Comparison of ENCODE assay signal across 23 mouse cellular contexts in genomic region chr16:18762960-18763359, GRCm38 (mm10). TPM values are rescaled to one million over a fixed set of nuclear protein-coding genes. Genes with fewer than 3 reads are reported as not detected.
A peak's percentile ranks its signal among the peaks of the same experiment; 100 is the strongest.
DNase-seq lines count a peak whose midpoint lies in the region; ATAC-seq and TF ChIP-seq lines count a peak whose summit lies in the region.
"Had no signal": no experiment of that assay in that cellular context is flagged by ENCODE, and none has a peak within 500 bp of the region (broad histone marks: within the 10 kb centered on the region; RNA-seq: fewer than 3 reads in every experiment).

No protein-coding gene starts in this region.

- H3K27ac ChIP-seq in embryonic facial prominence, embryonic 14.5 days (replicated peaks; ENCODE audit: low read depth, low read length), result no peak overlapping the region
- no peak overlapping the region for H3K27ac ChIP-seq in embryonic facial prominence, embryonic 10.5 days (replicated peaks)
- H3K27ac ChIP-seq in heart, embryonic 10.5 days, result no peak overlapping the region

- no peaks in the 10 kb centered on the region for H3K79me2 ChIP-seq in myocyte (ENCODE audit: control insufficient read depth, insufficient read depth)

- no peak overlapping the region for H3ac ChIP-seq in myocyte (ENCODE audit: control insufficient read depth, insufficient read length)

- no peak overlapping the region for H3K4me2 ChIP-seq in embryonic facial prominence, embryonic 14.5 days (ENCODE audit: low read depth, low read length)
- H3K4me2 ChIP-seq in myocyte (ENCODE audit: low read depth), result no peak overlapping the region

- TF ChIP-seq POLR2A in myocyte (IDR thresholded peaks at IDR 0.05; ENCODE audit: insufficient read length, low read depth), result no peak

- no peaks in the 10 kb centered on the region for H3K27me3 ChIP-seq in embryonic facial prominence, embryonic 14.5 days (replicated peaks; ENCODE audit: control insufficient read depth, insufficient read depth, low read length)
- H3K27me3 ChIP-seq in embryonic facial prominence, embryonic 10.5 days (replicated peaks; ENCODE audit: low read depth, poor library complexity, severe bottlenecking), result no peaks in the 10 kb centered on the region
- no peaks in the 10 kb centered on the region for H3K27me3 ChIP-seq in myocyte (ENCODE audit: control insufficient read depth, insufficient read depth, insufficient read length)
- H3K27me3 ChIP-seq in heart, embryonic 10.5 days (ENCODE audit: insufficient read depth, poor library complexity, severe bottlenecking), result no peaks in the 10 kb centered on the region
- H3K27me3 ChIP-seq: CH12.LX, Patski had no signal

- H3K9me3 ChIP-seq in embryonic facial prominence, embryonic 14.5 days (ENCODE audit: control insufficient read depth, low read length), result no peaks in the 10 kb centered on the region
- H3K9me3 ChIP-seq in embryonic facial prominence, embryonic 10.5 days, result no peaks in the 10 kb centered on the region
- H3K9me3 ChIP-seq in heart, embryonic 10.5 days, result no peaks in the 10 kb centered on the region
- H3K9me3 ChIP-seq: G1E had no signal

- 0 out of 2 replicates have a peak, but pooled peaks have one; percentile 60 for ATAC-seq in embryonic facial prominence, embryonic 14.5 days (ENCODE audit: low read depth)
- no peak for ATAC-seq in monocyte, adult 5-6 weeks (replicated peaks; ENCODE audit: insufficient number of reproducible peaks, low FRiP score, low TSS enrichment, poor library complexity, severe bottlenecking)
- ATAC-seq: activated CD4-positive, CD25-positive, alpha-beta regulatory T cell, adult 4 months; CD4-positive, CD25-positive, alpha-beta regulatory T cell, adult 4 months; Patski had no signal

- no peak overlapping the region for H3K4me3 ChIP-seq in embryonic facial prominence, embryonic 14.5 days (ENCODE audit: low read depth, low read length)
- H3K4me3 ChIP-seq in embryonic facial prominence, embryonic 10.5 days, result no peak overlapping the region
- no peak overlapping the region for H3K4me3 ChIP-seq in myocyte
- no peak overlapping the region for H3K4me3 ChIP-seq in heart, embryonic 10.5 days

- no peak overlapping the region for H3K9ac ChIP-seq in embryonic facial prominence, embryonic 14.5 days (ENCODE audit: low read depth, low read length)

- 43% methylated on average over 3 of the region's 3 CpGs for WGBS in embryonic facial prominence, embryonic 14.5 days
- WGBS in embryonic facial prominence, embryonic 10.5 days, result 72% methylated on average over 3 of the region's 3 CpGs
- 71% methylated on average over 3 of the region's 3 CpGs for WGBS in heart, embryonic 10.5 days

- peak; percentile 37 for DNase-seq in embryonic facial prominence, embryonic 14.5 days (ENCODE audit: low spot score)
- DNase-seq in embryonic facial prominence, embryonic 10.5 days (ENCODE audit: low spot score), result no peak
- peak; percentile 53 for DNase-seq in NIH3T3 (ENCODE audit: low read depth)
- no peak for DNase-seq in heart, embryonic 10.5 days (ENCODE audit: low spot score)
- DNase-seq: adrenal gland, adult 2 months; adrenal gland, adult 8-10 months; adrenal gland, postnatal 10 days; adrenal gland, postnatal 14 days; adrenal gland, postnatal 25 days; adrenal gland, postnatal 36 days; B cell, adult 2 months; cerebellum, adult 11 months; cerebellum, adult 11-12 months; cerebellum, adult 18-20 months; cerebellum, adult 2 months had no signal

- H3K36me3 ChIP-seq in embryonic facial prominence, embryonic 14.5 days (ENCODE audit: control insufficient read depth, insufficient read depth, low read length), result no peaks in the 10 kb centered on the region
- H3K36me3 ChIP-seq in embryonic facial prominence, embryonic 10.5 days (replicated peaks), result no peaks in the 10 kb centered on the region
- H3K36me3 ChIP-seq in myocyte (ENCODE audit: control insufficient read depth, insufficient read depth), result no peaks in the 10 kb centered on the region
- no peaks in the 10 kb centered on the region for H3K36me3 ChIP-seq in heart, embryonic 10.5 days
- H3K36me3 ChIP-seq: G1E had no signal

- no peaks in the 10 kb centered on the region for H3K4me1 ChIP-seq in embryonic facial prominence, embryonic 14.5 days (ENCODE audit: control insufficient read depth, insufficient read depth, low read length)
- no peaks in the 10 kb centered on the region for H3K4me1 ChIP-seq in embryonic facial prominence, embryonic 10.5 days
- H3K4me1 ChIP-seq in heart, embryonic 10.5 days, result no peaks in the 10 kb centered on the region

TF ChIP-seq in myocyte, 11 proteins besides CTCF, POLR2A, EP300 and RAD21:
- no peak for TF ChIP-seq TCF3 (IDR thresholded peaks at IDR 0.05; ENCODE audit: insufficient read length, low read depth)
- peak; percentile 41 for TF ChIP-seq TCF12 (IDR thresholded peaks at IDR 0.05; ENCODE audit: insufficient read depth, poor library complexity, severe bottlenecking)
- TF ChIP-seq MYOD1 (IDR thresholded peaks at IDR 0.05; ENCODE audit: control insufficient read depth in 1 of 3, insufficient read length in 2 of 3, low read depth in 2 of 3), result peak; percentile 23 to 74 (median 63)
- TF ChIP-seq MYOG (IDR thresholded peaks at IDR 0.05; ENCODE audit: control insufficient read depth in 1 of 3, insufficient read depth in 1 of 3, insufficient read length in 2 of 3, low read depth in 2 of 3), result peak in 2 of 3 experiments; percentile 75 to 78

RNA-seq across cellular contexts. Expression of gene Cldn5, which starts 13.7 kb away (rescaled TPM):
- polyA plus RNA-seq in embryonic facial prominence, embryonic 14.5 days (2014; fragmentation: Nextera tagmentation; extraction: Ambion mirVana), result 35.4 and 39.5 TPM in 2 replicates
- polyA plus RNA-seq in embryonic facial prominence, embryonic 10.5 days (2016; fragmentation: Nextera tagmentation; extraction: Ambion mirVana), result 20.0 and 22.0 TPM in 2 replicates
- polyA plus RNA-seq in myocyte (2012; fragmentation: generic; extraction: Trizol), result 0.35 TPM
- 3.2 and 18.4 TPM in 2 replicates for polyA plus RNA-seq in heart, embryonic 10.5 days (2016; fragmentation: Nextera tagmentation; extraction: Ambion mirVana)
- not detected in 3 replicates for total RNA-seq in monocyte, adult 5-6 weeks (2017)
- total RNA-seq: CH12.LX, G1E, MEL had no signal
- polyA plus RNA-seq: activated CD4-positive, CD25-positive, alpha-beta regulatory T cell, adult 4 months; CD4-positive, CD25-positive, alpha-beta regulatory T cell, adult 4 months; Patski had no signal

RNA-seq across cellular contexts. Expression of gene Ufd1, which starts 48.6 kb away (rescaled TPM):
- polyA plus RNA-seq in embryonic facial prominence, embryonic 14.5 days (2014; fragmentation: Nextera tagmentation; extraction: Ambion mirVana), result 49.2 and 55.5 TPM in 2 replicates
- polyA plus RNA-seq in embryonic facial prominence, embryonic 10.5 days (2016; fragmentation: Nextera tagmentation; extraction: Ambion mirVana), result 103 and 107 TPM in 2 replicates
- polyA plus RNA-seq in myocyte (2012; fragmentation: generic; extraction: Trizol), result 32.0 TPM
- 77.4 and 85.2 TPM in 2 replicates for polyA plus RNA-seq in heart, embryonic 10.5 days (2016; fragmentation: Nextera tagmentation; extraction: Ambion mirVana)
- 110 to 126 TPM (median 113 TPM) in 3 replicates for total RNA-seq in monocyte, adult 5-6 weeks (2017)

RNA-seq across cellular contexts. Expression of gene Cdc45, which starts 48.8 kb away (rescaled TPM):
- 34.5 and 37.8 TPM in 2 replicates for polyA plus RNA-seq in embryonic facial prominence, embryonic 14.5 days (2014; fragmentation: Nextera tagmentation; extraction: Ambion mirVana)
- 73.8 and 77.3 TPM in 2 replicates for polyA plus RNA-seq in embryonic facial prominence, embryonic 10.5 days (2016; fragmentation: Nextera tagmentation; extraction: Ambion mirVana)
- polyA plus RNA-seq in myocyte (2012; fragmentation: generic; extraction: Trizol), result 13.6 TPM
- 50.8 and 58.4 TPM in 2 replicates for polyA plus RNA-seq in heart, embryonic 10.5 days (2016; fragmentation: Nextera tagmentation; extraction: Ambion mirVana)
- total RNA-seq in monocyte, adult 5-6 weeks (2017), result 1.8 to 6.1 TPM (median 2.5 TPM) in 3 replicates

Comparison
In these comparisons a context has a peak if more than half of its experiments do, and no peak if none do; other contexts are left out.
1. DNase-seq: peak in embryonic facial prominence, embryonic 14.5 days (single experiment) and NIH3T3 (single experiment); none in embryonic facial prominence, embryonic 10.5 days (single experiment) and heart, embryonic 10.5 days (single experiment).